In genomic region chr10:44176548-44176947, GRCm38 (mm10) we compare ENCODE assay signal across 13 mouse cellular contexts.
"Had no signal": no experiment of that assay in that cellular context is flagged by ENCODE, and none has a peak within 500 bp of the region (broad histone marks: within the 10 kb centered on the region; RNA-seq: fewer than 3 reads in every experiment).

No protein-coding gene starts in this region.

- H3K4me2 ChIP-seq: intestine, embryonic 15.5 days; limb, embryonic 13.5 days; midbrain, embryonic 13.5 days had no signal

- H3K27ac ChIP-seq: intestine, embryonic 15.5 days; limb, embryonic 10.5 days; midbrain, embryonic 10.5 days; midbrain, embryonic 13.5 days had no signal

- H3K4me3 ChIP-seq: intestine, embryonic 15.5 days; limb, embryonic 10.5 days; limb, embryonic 13.5 days; megakaryocyte, embryonic 14.5 days; midbrain, embryonic 10.5 days; midbrain, embryonic 13.5 days had no signal

- ATAC-seq: intestine, embryonic 15.5 days had no signal

- H3K36me3 ChIP-seq: intestine, embryonic 15.5 days; limb, embryonic 10.5 days; limb, embryonic 13.5 days; midbrain, embryonic 10.5 days; midbrain, embryonic 13.5 days had no signal

- H3K27me3 ChIP-seq: intestine, embryonic 15.5 days; limb, embryonic 13.5 days; midbrain, embryonic 13.5 days had no signal

- H3K9me3 ChIP-seq: intestine, embryonic 15.5 days; limb, embryonic 10.5 days; limb, embryonic 13.5 days; megakaryocyte, embryonic 14.5 days; midbrain, embryonic 10.5 days; midbrain, embryonic 13.5 days had no signal

- DNase-seq: kidney, adult 18-20 months; kidney, adult 9 months; kidney, postnatal 14 days; kidney, postnatal 4 days; lung, adult 2 months; thymus, adult 18-20 months; thymus, postnatal 36 days had no signal

- H3K4me1 ChIP-seq: intestine, embryonic 15.5 days; midbrain, embryonic 10.5 days; midbrain, embryonic 13.5 days had no signal

- H3K9ac ChIP-seq: intestine, embryonic 15.5 days; limb, embryonic 13.5 days; midbrain, embryonic 13.5 days had no signal
